Mouse (Mus musculus): ENCODE measurements around the gene Treh. TPM values are rescaled to one million over a fixed set of nuclear protein-coding genes. Genes with fewer than 3 reads are reported as not detected.
"Not testable (repeated sequence)": the region's sequence is repeated elsewhere in the genome, so short reads cannot be mapped to it uniquely, and the experiment has no call there.

Treh gene
- not detected in 2 replicates for polyA plus RNA-seq (2015; fragmentation: Nextera tagmentation; extraction: Ambion mirVana)

GRCm38 (mm10) chr9:44673005-44673404, at the start of gene Treh:
TSS of gene Treh (plus strand) at chr9:44673233.
- WGBS, result 81% methylated on average over 3 of the region's 3 CpGs
- Histone ChIP-seq H3K9ac (no peak within 1 kb of the TSS), H3K9me3 (replicated peaks) (no peaks in the 10 kb centered on the region), H3K4me1 (replicated peaks) (no peaks in the 10 kb centered on the region), H3K27me3 (no peaks in the 10 kb centered on the region), H3K27ac (no peak within 1 kb of the TSS), H3K4me3 (no peak within 1 kb of the TSS), H3K4me2 (no peak within 1 kb of the TSS), H3K36me3 (no peaks in the 10 kb centered on the region)
- no peak for ATAC-seq (replicated peaks; ENCODE audit: insufficient number of reproducible peaks, insufficient read depth, low FRiP score, low read depth)

GRCm38 (mm10) chr9:44624390-44624789, 48.6 kb upstream of the Treh start:
- Histone ChIP-seq H3K36me3 (peaks cover 74% of the 10 kb centered on the region), H3K27ac (no peak overlapping the region), H3K4me2 (no peak overlapping the region), H3K9me3 (replicated peaks) (no peaks in the 10 kb centered on the region), H3K9ac (no peak overlapping the region), H3K27me3 (no peaks in the 10 kb centered on the region), H3K4me1 (replicated peaks) (peaks cover 10% of the 10 kb centered on the region), H3K4me3 (no peak overlapping the region)
- WGBS, result 81% methylated on average over 5 of the region's 5 CpGs
- ATAC-seq (replicated peaks; ENCODE audit: insufficient number of reproducible peaks, insufficient read depth, low FRiP score, low read depth), result no peak

- H3K4me1 ChIP-seq (replicated peaks), result peaks cover 3% of the 10 kb centered on the region
- H3K27ac ChIP-seq, result no peak overlapping the region
- no peak for ATAC-seq (replicated peaks; ENCODE audit: insufficient number of reproducible peaks, insufficient read depth, low FRiP score, low read depth)
- no peaks in the 10 kb centered on the region for H3K9me3 ChIP-seq (replicated peaks)
- H3K27me3 ChIP-seq, result no peaks in the 10 kb centered on the region
- H3K9ac ChIP-seq, result no peak overlapping the region
- no peak overlapping the region for H3K4me2 ChIP-seq
- H3K36me3 ChIP-seq, result peaks cover 80% of the 10 kb centered on the region
- H3K4me3 ChIP-seq, result no peak overlapping the region
- 75% methylated on average over 5 of the region's 5 CpGs for WGBS
These were observed 46.8 kb upstream of the Treh start for GRCm38 (mm10) chr9:44626268-44626667.

- no peak overlapping the region for H3K4me2 ChIP-seq
- no peak for ATAC-seq (replicated peaks; ENCODE audit: insufficient number of reproducible peaks, insufficient read depth, low FRiP score, low read depth)
- WGBS, result 50% methylated on average over 15 of the region's 15 CpGs
- H3K4me3 ChIP-seq, result no peak overlapping the region
- H3K9me3 ChIP-seq (replicated peaks), result no peaks in the 10 kb centered on the region
- no peaks in the 10 kb centered on the region for H3K27me3 ChIP-seq
- H3K27ac ChIP-seq, result no peak overlapping the region
- H3K4me1 ChIP-seq (replicated peaks), result peaks cover 5% of the 10 kb centered on the region; the same call in 1 of the 2 replicates
- H3K36me3 ChIP-seq, result peaks cover 59% of the 10 kb centered on the region
- no peak overlapping the region for H3K9ac ChIP-seq
These were observed 35.4 kb upstream of the Treh start for GRCm38 (mm10) chr9:44637551-44638169.

GRCm38 (mm10) chr9:44638726-44639125, 34.3 kb upstream of the Treh start:
- not testable (repeated sequence) for H3K27ac ChIP-seq; H3K9ac ChIP-seq; ATAC-seq (replicated peaks; ENCODE audit: insufficient number of reproducible peaks, insufficient read depth, low FRiP score, low read depth); H3K27me3 ChIP-seq; H3K4me2 ChIP-seq; H3K9me3 ChIP-seq (replicated peaks); H3K4me1 ChIP-seq (replicated peaks); H3K4me3 ChIP-seq
- H3K36me3 ChIP-seq, result peaks cover 49% of the 10 kb centered on the region
- 86% methylated on average over 9 of the region's 9 CpGs for WGBS

GRCm38 (mm10) chr9:44640028-44640427, 33.0 kb upstream of the Treh start:
- H3K27me3 ChIP-seq; H3K4me2 ChIP-seq; H3K27ac ChIP-seq; ATAC-seq (replicated peaks; ENCODE audit: insufficient number of reproducible peaks, insufficient read depth, low FRiP score, low read depth); H3K4me3 ChIP-seq; H3K9ac ChIP-seq; H3K4me1 ChIP-seq (replicated peaks); H3K9me3 ChIP-seq (replicated peaks): not testable (repeated sequence)
- peaks cover 40% of the 10 kb centered on the region for H3K36me3 ChIP-seq
- WGBS, result 56% methylated on average over 1 of the region's 1 CpGs

- peaks cover 5% of the 10 kb centered on the region for H3K4me1 ChIP-seq (replicated peaks)
- H3K4me3 ChIP-seq, result no peak overlapping the region
- H3K36me3 ChIP-seq, result peaks cover 33% of the 10 kb centered on the region
- no peak overlapping the region for H3K4me2 ChIP-seq
- H3K27me3 ChIP-seq, result no peaks in the 10 kb centered on the region
- ATAC-seq (replicated peaks; ENCODE audit: insufficient number of reproducible peaks, insufficient read depth, low FRiP score, low read depth), result no peak
- H3K9ac ChIP-seq, result no peak overlapping the region
- 86% methylated on average over 3 of the region's 3 CpGs for WGBS
- H3K9me3 ChIP-seq (replicated peaks), result no peaks in the 10 kb centered on the region
- no peak overlapping the region for H3K27ac ChIP-seq
These were observed 32.2 kb upstream of the Treh start for GRCm38 (mm10) chr9:44640646-44641357.

- no peak for ATAC-seq (replicated peaks; ENCODE audit: insufficient number of reproducible peaks, insufficient read depth, low FRiP score, low read depth)
- WGBS, result 93% methylated on average over 2 of the region's 2 CpGs
- no peak overlapping the region for H3K9ac ChIP-seq
- no peak overlapping the region for H3K27ac ChIP-seq
- H3K9me3 ChIP-seq (replicated peaks), result no peaks in the 10 kb centered on the region
- H3K4me1 ChIP-seq (replicated peaks), result peaks cover 8% of the 10 kb centered on the region
- H3K4me3 ChIP-seq, result no peak overlapping the region
- H3K27me3 ChIP-seq, result no peaks in the 10 kb centered on the region
- H3K4me2 ChIP-seq, result no peak overlapping the region
- peaks cover 25% of the 10 kb centered on the region for H3K36me3 ChIP-seq
These were observed 31.4 kb upstream of the Treh start for GRCm38 (mm10) chr9:44641616-44642015.

- no peak overlapping the region for H3K9ac ChIP-seq
- ATAC-seq (replicated peaks; ENCODE audit: insufficient number of reproducible peaks, insufficient read depth, low FRiP score, low read depth), result no peak
- H3K36me3 ChIP-seq, result peaks cover 12% of the 10 kb centered on the region
- H3K4me2 ChIP-seq, result no peak overlapping the region
- no peaks in the 10 kb centered on the region for H3K9me3 ChIP-seq (replicated peaks)
- no peaks in the 10 kb centered on the region for H3K27me3 ChIP-seq
- H3K4me1 ChIP-seq (replicated peaks), result peaks cover 3% of the 10 kb centered on the region
- H3K27ac ChIP-seq, result no peak overlapping the region
- 94% methylated on average over 7 of the region's 7 CpGs for WGBS
- H3K4me3 ChIP-seq, result no peak overlapping the region
These were observed 29.9 kb upstream of the Treh start for GRCm38 (mm10) chr9:44643103-44643502.

- ATAC-seq (replicated peaks; ENCODE audit: insufficient number of reproducible peaks, insufficient read depth, low FRiP score, low read depth), result no peak
- H3K36me3 ChIP-seq, result peaks cover 5% of the 10 kb centered on the region; the same call in 1 of the 2 replicates
- WGBS, result 83% methylated on average over 2 of the region's 2 CpGs
- H3K4me3 ChIP-seq, result no peak overlapping the region
- H3K4me1 ChIP-seq (replicated peaks), result peaks cover 3% of the 10 kb centered on the region; the same call in 1 of the 2 replicates
- H3K4me2 ChIP-seq, result no peak overlapping the region
- H3K9me3 ChIP-seq (replicated peaks), result no peaks in the 10 kb centered on the region
- no peak overlapping the region for H3K27ac ChIP-seq
- no peaks in the 10 kb centered on the region for H3K27me3 ChIP-seq
- no peak overlapping the region for H3K9ac ChIP-seq
These were observed 28.8 kb upstream of the Treh start for GRCm38 (mm10) chr9:44644186-44644585.

- Histone ChIP-seq H3K4me3 (no peak overlapping the region), H3K9me3 (replicated peaks) (no peaks in the 10 kb centered on the region), H3K4me2 (no peak overlapping the region), H3K27me3 (no peaks in the 10 kb centered on the region), H3K4me1 (replicated peaks) (peaks cover 3% of the 10 kb centered on the region; the same call in 1 of the 2 replicates), H3K36me3 (peaks cover 5% of the 10 kb centered on the region; the same call in 1 of the 2 replicates), H3K27ac (no peak overlapping the region), H3K9ac (no peak overlapping the region)
- ATAC-seq (replicated peaks; ENCODE audit: insufficient number of reproducible peaks, insufficient read depth, low FRiP score, low read depth), result no peak
- WGBS, result 64% methylated on average over 5 of the region's 5 CpGs
These were observed 27.6 kb upstream of the Treh start for GRCm38 (mm10) chr9:44645481-44645880.

Measured in heart, embryonic 15.5 days (tissue).